Mouse (Mus musculus): ENCODE results near the gene Acvr1c. TPM values are rescaled to one million over a fixed set of nuclear protein-coding genes. Genes with fewer than 3 reads are reported as not detected.

Acvr1c gene
- 2.5 TPM in 2 replicates for polyA plus RNA-seq (2015; fragmentation: Nextera tagmentation; extraction: Ambion mirVana)

- under 1% methylated on average over 49 of the region's 65 CpGs for WGBS
- Histone ChIP-seq H3K4me1 (replicated peaks; ENCODE audit: control insufficient read depth, insufficient read depth, low read length) (peaks cover 12% of the 10 kb centered on the region), H3K27me3 (replicated peaks; ENCODE audit: control insufficient read depth, insufficient read depth, low read length) (0 out of 2 replicates have a peak, but pooled peaks cover 3% of the 10 kb centered on the region), H3K9ac (replicated peaks; ENCODE audit: low read depth, low read length) (peak within 1 kb of the TSS; percentile 55), H3K4me3 (replicated peaks; ENCODE audit: low read length) (peak within 1 kb of the TSS; percentile 55), H3K36me3 (ENCODE audit: control insufficient read depth, insufficient read depth) (no peaks in the 10 kb centered on the region), H3K27ac (ENCODE audit: low read length) (no peak within 1 kb of the TSS), H3K9me3 (ENCODE audit: control insufficient read depth, low read length) (no peaks in the 10 kb centered on the region), H3K4me2 (ENCODE audit: low read length) (peak within 1 kb of the TSS; percentile 100)
- ATAC-seq = peak; percentile 85
Measured at GRCm38 (mm10) chr2:58357414-58358131, at the start of gene Acvr1c. Acvr1c (minus strand) TSS chr2:58357895.

GRCm38 (mm10) chr2:58403481-58403880 is 45.8 kb upstream of the Acvr1c start:
- 91% methylated on average over 2 of the region's 2 CpGs for WGBS
- no peaks in the 10 kb centered on the region for H3K4me1 ChIP-seq (replicated peaks; ENCODE audit: control insufficient read depth, insufficient read depth, low read length)
- no peak overlapping the region for H3K27ac ChIP-seq (ENCODE audit: low read length)
- H3K4me3 ChIP-seq (replicated peaks; ENCODE audit: low read length) = no peak overlapping the region
- no peak overlapping the region for H3K9ac ChIP-seq (replicated peaks; ENCODE audit: low read depth, low read length)
- H3K27me3 ChIP-seq (replicated peaks; ENCODE audit: control insufficient read depth, insufficient read depth, low read length) = no peaks in the 10 kb centered on the region
- no peaks in the 10 kb centered on the region for H3K9me3 ChIP-seq (ENCODE audit: control insufficient read depth, low read length)
- no peaks in the 10 kb centered on the region for H3K36me3 ChIP-seq (ENCODE audit: control insufficient read depth, insufficient read depth)
- no peak for ATAC-seq
- no peak overlapping the region for H3K4me2 ChIP-seq (ENCODE audit: low read length)

- 37% methylated on average over 7 of the region's 7 CpGs for WGBS
- no peak overlapping the region for H3K9ac ChIP-seq (replicated peaks; ENCODE audit: low read depth, low read length)
- H3K36me3 ChIP-seq (ENCODE audit: control insufficient read depth, insufficient read depth) = no peaks in the 10 kb centered on the region
- no peak overlapping the region for H3K27ac ChIP-seq (ENCODE audit: low read length)
- peak; percentile 72 for ATAC-seq
- H3K27me3 ChIP-seq (replicated peaks; ENCODE audit: control insufficient read depth, insufficient read depth, low read length) = no peaks in the 10 kb centered on the region
- no peak overlapping the region for H3K4me2 ChIP-seq (ENCODE audit: low read length)
- H3K4me1 ChIP-seq (replicated peaks; ENCODE audit: control insufficient read depth, insufficient read depth, low read length) = peaks cover 2% of the 10 kb centered on the region; the same call in 1 of the 2 replicates
- H3K4me3 ChIP-seq (replicated peaks; ENCODE audit: low read length) = no peak overlapping the region
- H3K9me3 ChIP-seq (ENCODE audit: control insufficient read depth, low read length) = no peaks in the 10 kb centered on the region
Measured at GRCm38 (mm10) chr2:58388601-58389000, 30.9 kb upstream of the Acvr1c start.

GRCm38 (mm10) chr2:58380020-58380419 is 22.3 kb upstream of the Acvr1c start:
- H3K9me3 ChIP-seq (ENCODE audit: control insufficient read depth, low read length) = no peaks in the 10 kb centered on the region
- 43% methylated on average over 5 of the region's 5 CpGs for WGBS
- H3K27me3 ChIP-seq (replicated peaks; ENCODE audit: control insufficient read depth, insufficient read depth, low read length) = no peaks in the 10 kb centered on the region
- peak overlapping the region; percentile 26 for H3K27ac ChIP-seq (ENCODE audit: low read length)
- H3K9ac ChIP-seq (replicated peaks; ENCODE audit: low read depth, low read length) = no peak overlapping the region
- H3K4me1 ChIP-seq (replicated peaks; ENCODE audit: control insufficient read depth, insufficient read depth, low read length) = peaks cover 9% of the 10 kb centered on the region; the same call in 1 of the 2 replicates
- H3K4me2 ChIP-seq (ENCODE audit: low read length) = no peak overlapping the region
- peak; percentile 62; the same call in 1 of the 2 replicates for ATAC-seq
- H3K4me3 ChIP-seq (replicated peaks; ENCODE audit: low read length) = no peak overlapping the region
- H3K36me3 ChIP-seq (ENCODE audit: control insufficient read depth, insufficient read depth) = no peaks in the 10 kb centered on the region

- 17% methylated on average over 1 of the region's 1 CpGs for WGBS
- peak; percentile 79 for ATAC-seq
- H3K4me3 ChIP-seq (replicated peaks; ENCODE audit: low read length) = no peak overlapping the region
- no peak overlapping the region for H3K4me2 ChIP-seq (ENCODE audit: low read length)
- H3K4me1 ChIP-seq (replicated peaks; ENCODE audit: control insufficient read depth, insufficient read depth, low read length) = peaks cover 9% of the 10 kb centered on the region; the same call in 1 of the 2 replicates
- no peaks in the 10 kb centered on the region for H3K36me3 ChIP-seq (ENCODE audit: control insufficient read depth, insufficient read depth)
- no peaks in the 10 kb centered on the region for H3K27me3 ChIP-seq (replicated peaks; ENCODE audit: control insufficient read depth, insufficient read depth, low read length)
- no peak overlapping the region for H3K9ac ChIP-seq (replicated peaks; ENCODE audit: low read depth, low read length)
- peaks cover 3% of the 10 kb centered on the region; the same call in 1 of the 2 replicates for H3K9me3 ChIP-seq (ENCODE audit: control insufficient read depth, low read length)
- no peak overlapping the region for H3K27ac ChIP-seq (ENCODE audit: low read length)
Measured at GRCm38 (mm10) chr2:58379475-58379874, 21.8 kb upstream of the Acvr1c start.

- Histone ChIP-seq H3K9me3 (ENCODE audit: control insufficient read depth, low read length) (peaks cover 3% of the 10 kb centered on the region; the same call in 1 of the 2 replicates), H3K4me2 (ENCODE audit: low read length) (no peak overlapping the region), H3K4me1 (replicated peaks; ENCODE audit: control insufficient read depth, insufficient read depth, low read length) (peaks cover 9% of the 10 kb centered on the region; the same call in 1 of the 2 replicates), H3K36me3 (ENCODE audit: control insufficient read depth, insufficient read depth) (no peaks in the 10 kb centered on the region), H3K27me3 (replicated peaks; ENCODE audit: control insufficient read depth, insufficient read depth, low read length) (no peaks in the 10 kb centered on the region), H3K27ac (ENCODE audit: low read length) (no peak overlapping the region), H3K4me3 (replicated peaks; ENCODE audit: low read length) (no peak overlapping the region), H3K9ac (replicated peaks; ENCODE audit: low read depth, low read length) (no peak overlapping the region)
- WGBS = 23% methylated on average over 9 of the region's 9 CpGs
- ATAC-seq = peak; percentile 24; the same call in 1 of the 2 replicates
Measured at GRCm38 (mm10) chr2:58377417-58378130, 19.9 kb upstream of the Acvr1c start.

GRCm38 (mm10) chr2:58366196-58366595 is 8.5 kb upstream of the Acvr1c start:
- no peak for ATAC-seq
- Histone ChIP-seq H3K4me3 (replicated peaks; ENCODE audit: low read length) (no peak overlapping the region), H3K27me3 (replicated peaks; ENCODE audit: control insufficient read depth, insufficient read depth, low read length) (no peaks in the 10 kb centered on the region), H3K27ac (ENCODE audit: low read length) (no peak overlapping the region), H3K36me3 (ENCODE audit: control insufficient read depth, insufficient read depth) (no peaks in the 10 kb centered on the region), H3K4me2 (ENCODE audit: low read length) (no peak overlapping the region), H3K9ac (replicated peaks; ENCODE audit: low read depth, low read length) (no peak overlapping the region), H3K9me3 (ENCODE audit: control insufficient read depth, low read length) (no peaks in the 10 kb centered on the region), H3K4me1 (replicated peaks; ENCODE audit: control insufficient read depth, insufficient read depth, low read length) (no peaks in the 10 kb centered on the region)
- 52% methylated on average over 3 of the region's 3 CpGs for WGBS

GRCm38 (mm10) chr2:58361361-58362046 is 3.8 kb upstream of the Acvr1c start:
- Histone ChIP-seq H3K9me3 (ENCODE audit: control insufficient read depth, low read length) (no peaks in the 10 kb centered on the region), H3K4me1 (replicated peaks; ENCODE audit: control insufficient read depth, insufficient read depth, low read length) (peaks cover 9% of the 10 kb centered on the region), H3K4me3 (replicated peaks; ENCODE audit: low read length) (no peak overlapping the region), H3K4me2 (ENCODE audit: low read length) (no peak overlapping the region), H3K36me3 (ENCODE audit: control insufficient read depth, insufficient read depth) (no peaks in the 10 kb centered on the region), H3K27me3 (replicated peaks; ENCODE audit: control insufficient read depth, insufficient read depth, low read length) (0 out of 2 replicates have a peak, but pooled peaks cover 3% of the 10 kb centered on the region), H3K9ac (replicated peaks; ENCODE audit: low read depth, low read length) (no peak overlapping the region), H3K27ac (ENCODE audit: low read length) (no peak overlapping the region)
- no peak for ATAC-seq
- 92% methylated on average over 3 of the region's 3 CpGs for WGBS

GRCm38 (mm10) chr2:58358132-58358460 is 401 bp upstream of the Acvr1c start:
- Histone ChIP-seq H3K4me1 (replicated peaks; ENCODE audit: control insufficient read depth, insufficient read depth, low read length) (peaks cover 12% of the 10 kb centered on the region), H3K36me3 (ENCODE audit: control insufficient read depth, insufficient read depth) (no peaks in the 10 kb centered on the region), H3K9me3 (ENCODE audit: control insufficient read depth, low read length) (no peaks in the 10 kb centered on the region), H3K27me3 (replicated peaks; ENCODE audit: control insufficient read depth, insufficient read depth, low read length) (0 out of 2 replicates have a peak, but pooled peaks cover 3% of the 10 kb centered on the region), H3K9ac (replicated peaks; ENCODE audit: low read depth, low read length) (no peak overlapping the region), H3K27ac (ENCODE audit: low read length) (no peak overlapping the region), H3K4me2 (ENCODE audit: low read length) (peak overlapping the region; percentile 100), H3K4me3 (replicated peaks; ENCODE audit: low read length) (peak overlapping the region; percentile 55)
- WGBS = 10% methylated on average over 3 of the region's 3 CpGs
- peak; percentile 37; the same call in 1 of the 2 replicates for ATAC-seq

All from forebrain, embryonic 16.5 days (tissue).